In the genomic region with DNA sequence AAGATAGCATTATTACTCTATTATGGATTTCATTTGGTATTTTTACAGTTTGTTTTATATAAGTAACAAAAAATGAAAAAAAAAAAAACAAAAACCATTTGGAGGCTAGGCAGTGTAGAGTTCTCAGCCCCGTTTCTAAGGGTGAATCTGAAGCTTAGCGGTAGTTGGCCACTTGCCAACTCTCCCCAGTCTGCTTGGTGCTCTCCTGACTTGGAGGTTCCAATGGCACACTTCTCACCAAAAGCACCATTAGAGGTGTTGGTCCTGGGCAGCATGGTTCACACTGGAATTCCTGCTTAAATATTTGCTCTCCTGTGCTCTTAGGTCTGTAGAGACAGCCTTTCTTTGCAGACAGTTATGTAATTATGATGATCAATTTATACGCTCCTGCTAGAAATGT, we compare ENCODE assay signal across 14 mouse cellular contexts. TPM values are rescaled to one million over a fixed set of nuclear protein-coding genes. Genes with fewer than 3 reads are reported as not detected.
DNase-seq lines count a peak whose midpoint lies in the region; ATAC-seq and TF ChIP-seq lines count a peak whose summit lies in the region.
"Had no signal": no experiment of that assay in that cellular context is flagged by ENCODE, and none has a peak within 500 bp of the region (broad histone marks: within the 10 kb centered on the region; RNA-seq: fewer than 3 reads in every experiment).

No protein-coding gene starts in this region.

- no peaks in the 10 kb centered on the region for H3K9me3 ChIP-seq in kidney, embryonic 16.5 days (ENCODE audit: low read length)
- no peaks in the 10 kb centered on the region for H3K9me3 ChIP-seq in lung, embryonic 16.5 days (ENCODE audit: control insufficient read depth, low read length)
- H3K9me3 ChIP-seq: intestine, embryonic 15.5 days; limb, embryonic 10.5 days; midbrain, embryonic 12.5 days had no signal

- no peaks in the 10 kb centered on the region for H3K27me3 ChIP-seq in kidney, adult 2 months (replicated peaks; ENCODE audit: control insufficient read depth, insufficient read depth, low read length)
- H3K27me3 ChIP-seq in kidney, embryonic 16.5 days (ENCODE audit: insufficient read depth, low read length), result no peaks in the 10 kb centered on the region
- no peaks in the 10 kb centered on the region for H3K27me3 ChIP-seq in lung, embryonic 16.5 days (ENCODE audit: control insufficient read depth, insufficient read depth, low read depth, low read length)
- H3K27me3 ChIP-seq: intestine, embryonic 15.5 days; midbrain, embryonic 12.5 days had no signal

- no peak overlapping the region for H3K4me2 ChIP-seq in kidney, embryonic 16.5 days (replicated peaks; ENCODE audit: low read depth, low read length)
- H3K4me2 ChIP-seq in lung, embryonic 16.5 days (ENCODE audit: low read depth, low read length), result peak overlapping the region; percentile 11; the same call in 1 of the 2 replicates
- H3K4me2 ChIP-seq: intestine, embryonic 15.5 days; midbrain, embryonic 12.5 days had no signal

- H3K4me1 ChIP-seq in kidney, adult 2 months (ENCODE audit: control insufficient read depth, insufficient read depth, low read length), result no peaks in the 10 kb centered on the region
- H3K4me1 ChIP-seq in kidney, embryonic 16.5 days (ENCODE audit: insufficient read depth, low read length), result no peaks in the 10 kb centered on the region
- peaks cover 6% of the 10 kb centered on the region; the same call in 1 of the 2 replicates for H3K4me1 ChIP-seq in lung, embryonic 16.5 days (replicated peaks; ENCODE audit: control insufficient read depth, insufficient read depth, low read length)
- H3K4me1 ChIP-seq in lung, adult 2 months (ENCODE audit: control insufficient read depth, insufficient read depth, low read length), result peaks cover 3% of the 10 kb centered on the region; the same call in 1 of the 2 replicates
- H3K4me1 ChIP-seq: intestine, embryonic 15.5 days; limb, embryonic 10.5 days; midbrain, embryonic 12.5 days had no signal

- intact Hi-C loops in gastrocnemius, adult 2 months (cut with DNase I), result no loop called here

- 62% methylated on average over 3 of the region's 3 CpGs for WGBS in kidney, adult 2 months
- WGBS in kidney, embryonic 16.5 days, result 73% methylated on average over 3 of the region's 3 CpGs
- 35% methylated on average over 3 of the region's 3 CpGs for WGBS in lung, embryonic 16.5 days
- 46% methylated on average over 3 of the region's 3 CpGs for WGBS in lung, adult 2 months

- no peak overlapping the region for H3K9ac ChIP-seq in kidney, embryonic 16.5 days (replicated peaks; ENCODE audit: low read length)
- H3K9ac ChIP-seq in lung, embryonic 16.5 days (ENCODE audit: low read length), result no peak overlapping the region
- H3K9ac ChIP-seq: intestine, embryonic 15.5 days; midbrain, embryonic 12.5 days had no signal

- ATAC-seq in kidney, embryonic 16.5 days (ENCODE audit: low FRiP score, low TSS enrichment), result no peak
- peak; percentile 61 for ATAC-seq in lung, embryonic 16.5 days (ENCODE audit: low read depth)
- ATAC-seq in megakaryocyte-erythroid progenitor cell, adult 5-6 weeks (replicated peaks; ENCODE audit: low FRiP score, low TSS enrichment, poor library complexity, severe bottlenecking), result 0 out of 2 replicates have a peak, but pooled peaks have one; percentile 41
- ATAC-seq: intestine, embryonic 15.5 days had no signal

- no peak overlapping the region for H3K4me3 ChIP-seq in kidney, adult 2 months (ENCODE audit: insufficient read depth, low read depth, low read length)
- no peak overlapping the region for H3K4me3 ChIP-seq in kidney, embryonic 16.5 days (ENCODE audit: low read length)
- no peak overlapping the region for H3K4me3 ChIP-seq in lung, embryonic 16.5 days (ENCODE audit: low read length)
- H3K4me3 ChIP-seq in lung, adult 2 months (replicated peaks; ENCODE audit: extremely low read depth, low read depth, low read length), result no peak overlapping the region
- no peak overlapping the region for H3K4me3 ChIP-seq in gastrocnemius, adult 2 months
- H3K4me3 ChIP-seq: intestine, embryonic 15.5 days; limb, embryonic 10.5 days; midbrain, embryonic 12.5 days had no signal

- no peaks in the 10 kb centered on the region for H3K36me3 ChIP-seq in kidney, adult 2 months (ENCODE audit: control insufficient read depth, insufficient read depth, low read length)
- H3K36me3 ChIP-seq in kidney, embryonic 16.5 days (ENCODE audit: insufficient read depth, low read length), result no peaks in the 10 kb centered on the region
- H3K36me3 ChIP-seq in lung, embryonic 16.5 days (ENCODE audit: control insufficient read depth, insufficient read depth, low read length), result no peaks in the 10 kb centered on the region
- H3K36me3 ChIP-seq: intestine, embryonic 15.5 days; limb, embryonic 10.5 days had no signal

- peak; percentile 32 to 39 for DNase-seq in cerebellum, adult 18-20 months
- no peak for DNase-seq in cerebellum, postnatal 4 days (ENCODE audit: low spot score in 2 of 2)
- DNase-seq in kidney, adult 2 months, result peak; percentile 8
- no peak for DNase-seq in lung, adult 2 months
- DNase-seq in gastrocnemius, adult 2 months, result no peak
- DNase-seq: adrenal gland, postnatal 25 days; heart, adult 18-20 months; heart, postnatal 14 days had no signal

- H3K27ac ChIP-seq in kidney, adult 2 months (ENCODE audit: insufficient read depth, low read depth, low read length), result no peak overlapping the region
- H3K27ac ChIP-seq in kidney, embryonic 16.5 days (ENCODE audit: low read length), result no peak overlapping the region
- no peak overlapping the region for H3K27ac ChIP-seq in lung, embryonic 16.5 days (ENCODE audit: low read length)
- no peak overlapping the region for H3K27ac ChIP-seq in gastrocnemius, adult 2 months
- H3K27ac ChIP-seq: intestine, embryonic 15.5 days; limb, embryonic 10.5 days; midbrain, embryonic 12.5 days had no signal

- TF ChIP-seq POLR2A in kidney, adult 2 months (IDR thresholded peaks at IDR 0.05; ENCODE audit: low read depth, low read length), result no peak
- TF ChIP-seq POLR2A in lung, adult 2 months (IDR thresholded peaks at IDR 0.05; ENCODE audit: borderline replicate concordance, extremely low read depth, low read depth, low read length), result no peak

- TF ChIP-seq CTCF in kidney, adult 2 months (conservative IDR thresholded peaks at IDR 0.05; ENCODE audit: insufficient read depth, insufficient read length, low read depth, low read length), result no peak
- TF ChIP-seq CTCF in lung, adult 2 months (IDR thresholded peaks at IDR 0.05; ENCODE audit: insufficient read depth, low read length), result no peak
- TF ChIP-seq CTCF in gastrocnemius, adult 2 months (IDR thresholded peaks at IDR 0.05), result no peak

RNA-seq across cellular contexts. Expression of gene Qtrt2, which starts 8.8 kb away (rescaled TPM):
- polyA plus RNA-seq in kidney, adult 2 months (2012; rRNA removed), result 10.7 and 11.6 TPM in 2 replicates
- 30.7 and 30.9 TPM in 2 replicates for polyA plus RNA-seq in kidney, embryonic 16.5 days (2015; fragmentation: Nextera tagmentation; extraction: Ambion mirVana)
- polyA plus RNA-seq in lung, embryonic 16.5 days (2015; fragmentation: Nextera tagmentation; extraction: Ambion mirVana), result 21.1 and 24.8 TPM in 2 replicates
- polyA plus RNA-seq in lung, adult 2 months (2012; rRNA removed), result 10.8 and 16.1 TPM in 2 replicates
- total RNA-seq in megakaryocyte-erythroid progenitor cell, adult 5-6 weeks (2014; fragmentation: Nextera tagmentation), result 27.8 and 34.7 TPM in 2 replicates
- total RNA-seq in megakaryocyte-erythroid progenitor cell, adult 5-6 weeks (2017), result 59.7 and 76.6 TPM in 2 replicates
- 10 to 100 TPM; 11.0 to 11.4 TPM for total RNA-seq in gastrocnemius, adult 2 months (2021)

RNA-seq across cellular contexts. Expression of gene Zdhhc23, which starts 44.2 kb away (rescaled TPM):
- polyA plus RNA-seq in kidney, adult 2 months (2012; rRNA removed), result 2.4 and 2.5 TPM in 2 replicates
- polyA plus RNA-seq in kidney, embryonic 16.5 days (2015; fragmentation: Nextera tagmentation; extraction: Ambion mirVana), result 2.4 and 2.6 TPM in 2 replicates
- 1.6 and 1.8 TPM in 2 replicates for polyA plus RNA-seq in lung, embryonic 16.5 days (2015; fragmentation: Nextera tagmentation; extraction: Ambion mirVana)
- 1.6 and 2.3 TPM in 2 replicates for polyA plus RNA-seq in lung, adult 2 months (2012; rRNA removed)
- total RNA-seq in megakaryocyte-erythroid progenitor cell, adult 5-6 weeks (2014; fragmentation: Nextera tagmentation), result 0.87 and 3.0 TPM in 2 replicates
- 0.80 and 1.6 TPM in 2 replicates for total RNA-seq in megakaryocyte-erythroid progenitor cell, adult 5-6 weeks (2017)
- total RNA-seq in gastrocnemius, adult 2 months (2021), result 10 to 100 TPM in 1 of 2 experiments, 1 to 10 TPM in 1; 8.4 to 24.7 TPM

RNA-seq across cellular contexts. Expression of gene Ccdc191, which starts 45.8 kb away (rescaled TPM):
- 2.8 and 4.4 TPM in 2 replicates for polyA plus RNA-seq in kidney, adult 2 months (2012; rRNA removed)
- polyA plus RNA-seq in kidney, embryonic 16.5 days (2015; fragmentation: Nextera tagmentation; extraction: Ambion mirVana), result 14.1 and 18.8 TPM in 2 replicates
- 14.8 and 16.6 TPM in 2 replicates for polyA plus RNA-seq in lung, embryonic 16.5 days (2015; fragmentation: Nextera tagmentation; extraction: Ambion mirVana)
- polyA plus RNA-seq in lung, adult 2 months (2012; rRNA removed), result 2.0 and 2.1 TPM in 2 replicates
- 8.3 and 8.8 TPM in 2 replicates for total RNA-seq in megakaryocyte-erythroid progenitor cell, adult 5-6 weeks (2014; fragmentation: Nextera tagmentation)
- 13.8 and 14.5 TPM in 2 replicates for total RNA-seq in megakaryocyte-erythroid progenitor cell, adult 5-6 weeks (2017)
- total RNA-seq in gastrocnemius, adult 2 months (2021), result 1 to 10 TPM; 1.5 to 3.2 TPM

Comparison
In these comparisons a context has a peak if more than half of its experiments do, and no peak if none do; other contexts are left out.
1. DNase-seq: peak in cerebellum, adult 18-20 months (2 of 2) and kidney, adult 2 months (single experiment); none in cerebellum, postnatal 4 days (0 of 2), lung, adult 2 months (single experiment) and gastrocnemius, adult 2 months (single experiment).